Mouse (Mus musculus): Measurements from ENCODE around the gene Chdh. TPM values are rescaled to one million over a fixed set of nuclear protein-coding genes. Genes with fewer than 3 reads are reported as not detected.

Gene Chdh
- total and polyA plus RNA-seq, 2 experiments from 2014 or later: 0.58 to 1.3 TPM

DNA sequence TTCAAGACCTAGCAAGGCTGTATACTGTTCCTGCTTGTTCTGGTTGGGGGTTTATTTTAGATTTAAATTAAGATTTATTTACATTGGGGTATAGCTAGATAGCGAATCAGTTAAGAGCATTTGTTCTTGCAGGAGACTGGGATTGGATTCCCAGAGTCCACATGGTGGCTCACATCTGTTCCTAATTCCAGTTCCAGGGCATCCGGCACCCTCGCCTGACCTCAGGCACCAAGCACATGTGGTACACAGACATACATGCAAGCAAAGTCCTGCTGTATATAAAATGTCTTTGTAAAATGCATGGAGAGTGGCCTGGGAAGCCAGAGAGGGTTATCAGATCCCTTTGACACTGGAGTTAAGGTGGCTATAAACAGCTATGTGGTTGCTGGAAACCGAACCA is 13.8 kb upstream of the Chdh start:
- no peak for ATAC-seq

DNA sequence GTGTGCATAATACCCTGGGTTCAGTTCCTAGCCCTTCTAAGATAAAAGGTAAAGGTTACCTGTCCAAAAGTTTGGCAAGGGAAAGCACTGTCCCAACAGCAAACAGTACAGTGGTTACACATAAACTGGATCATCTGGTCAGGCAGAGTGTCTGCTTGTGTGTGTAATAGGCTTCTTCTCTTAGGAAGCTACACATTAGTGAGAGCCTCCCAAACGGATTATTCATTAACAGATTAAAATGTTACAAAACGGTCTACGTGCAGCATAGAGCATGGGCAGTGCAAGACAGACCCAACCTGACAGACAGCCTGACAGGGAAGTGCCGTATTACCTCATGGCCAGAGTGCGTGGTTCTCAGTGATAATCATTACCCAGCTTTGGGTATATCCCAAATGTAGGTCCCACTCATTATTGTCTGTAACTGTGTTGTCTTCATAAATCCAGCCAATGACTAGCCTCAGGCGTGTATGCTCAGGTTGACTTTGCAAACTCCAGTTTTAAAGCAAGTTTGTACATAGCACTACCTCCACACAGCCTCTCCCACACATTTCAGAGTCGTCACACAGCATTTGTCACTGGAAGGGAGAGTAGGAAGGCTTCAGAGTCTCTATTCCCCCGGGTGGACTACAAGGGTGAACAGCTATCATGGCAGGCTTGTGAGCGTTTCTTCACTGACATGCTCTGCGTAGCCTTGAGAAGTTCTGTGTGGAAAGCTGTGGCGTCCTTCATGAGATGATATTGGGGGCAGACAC is 12.6 kb upstream of the Chdh start:
- no peak overlapping the region for H3K4me2 ChIP-seq (ENCODE audit: low read depth, low read length)

More for the DNA sequence above, 13.8 kb upstream of the Chdh start:
- Histone ChIP-seq H3K36me3 (ENCODE audit: insufficient read depth, low read length) (peaks cover 59% of the 10 kb centered on the region), H3K4me1 (ENCODE audit: insufficient read depth, low read length) (no peaks in the 10 kb centered on the region), H3K27me3 (ENCODE audit: insufficient read depth, low read length) (no peaks in the 10 kb centered on the region), H3K9ac (replicated peaks; ENCODE audit: low read length) (no peak overlapping the region), H3K27ac (no peak overlapping the region), H3K4me3 (ENCODE audit: low read length) (no peak overlapping the region), H3K9me3 (ENCODE audit: low read length) (no peaks in the 10 kb centered on the region), H3K4me2 (ENCODE audit: low read depth, low read length) (no peak overlapping the region)
- no peak for TF ChIP-seq CTCF (IDR thresholded peaks at IDR 0.05; ENCODE audit: low read depth)
- 88% methylated on average over 4 of the region's 4 CpGs for WGBS
- no peak for DNase-seq (ENCODE audit: low spot score)

DNA sequence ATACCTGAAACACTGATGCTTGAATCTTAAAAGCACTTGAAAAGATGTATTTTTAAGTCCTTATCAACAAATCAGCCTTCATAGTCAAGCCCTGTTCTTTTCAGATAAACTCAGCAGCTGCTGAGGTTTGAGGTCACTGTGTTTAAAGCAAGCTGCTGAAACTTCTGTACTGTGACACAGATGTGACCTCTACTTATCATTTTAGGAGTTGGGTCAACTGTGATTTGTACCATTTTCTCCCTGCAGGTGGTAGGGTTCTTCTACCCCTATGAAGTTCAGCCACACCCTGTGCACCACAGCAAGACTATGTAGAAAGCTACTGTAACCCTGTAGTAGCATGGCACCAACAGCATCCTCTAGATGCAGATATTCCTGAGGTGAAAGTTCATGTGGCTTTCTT is 11.5 kb upstream of the Chdh start:
- Histone ChIP-seq H3K4me2 (ENCODE audit: low read depth, low read length) (no peak overlapping the region), H3K4me3 (ENCODE audit: low read length) (no peak overlapping the region), H3K36me3 (ENCODE audit: insufficient read depth, low read length) (peaks cover 39% of the 10 kb centered on the region), H3K27me3 (ENCODE audit: insufficient read depth, low read length) (no peaks in the 10 kb centered on the region), H3K27ac (no peak overlapping the region), H3K9me3 (ENCODE audit: low read length) (no peaks in the 10 kb centered on the region), H3K4me1 (ENCODE audit: insufficient read depth, low read length) (no peaks in the 10 kb centered on the region), H3K9ac (replicated peaks; ENCODE audit: low read length) (no peak overlapping the region)
- ATAC-seq (no peak), DNase-seq (ENCODE audit: low spot score) (no peak)
- no peak for TF ChIP-seq CTCF (IDR thresholded peaks at IDR 0.05; ENCODE audit: low read depth)

More for the DNA sequence above, 12.6 kb upstream of the Chdh start:
- ATAC-seq (no peak), DNase-seq (ENCODE audit: low spot score) (no peak)
- no peak overlapping the region for H3K27ac ChIP-seq
- no peaks in the 10 kb centered on the region for H3K4me1 ChIP-seq (ENCODE audit: insufficient read depth, low read length)
- 94% methylated on average over 11 of the region's 11 CpGs for WGBS
- no peaks in the 10 kb centered on the region for H3K9me3 ChIP-seq (ENCODE audit: low read length)
- H3K27me3 ChIP-seq (ENCODE audit: insufficient read depth, low read length): no peaks in the 10 kb centered on the region
- TF ChIP-seq CTCF (IDR thresholded peaks at IDR 0.05; ENCODE audit: low read depth): no peak
- H3K9ac ChIP-seq (replicated peaks; ENCODE audit: low read length): no peak overlapping the region
- no peak overlapping the region for H3K4me3 ChIP-seq (ENCODE audit: low read length)
- peaks cover 48% of the 10 kb centered on the region for H3K36me3 ChIP-seq (ENCODE audit: insufficient read depth, low read length)

DNA sequence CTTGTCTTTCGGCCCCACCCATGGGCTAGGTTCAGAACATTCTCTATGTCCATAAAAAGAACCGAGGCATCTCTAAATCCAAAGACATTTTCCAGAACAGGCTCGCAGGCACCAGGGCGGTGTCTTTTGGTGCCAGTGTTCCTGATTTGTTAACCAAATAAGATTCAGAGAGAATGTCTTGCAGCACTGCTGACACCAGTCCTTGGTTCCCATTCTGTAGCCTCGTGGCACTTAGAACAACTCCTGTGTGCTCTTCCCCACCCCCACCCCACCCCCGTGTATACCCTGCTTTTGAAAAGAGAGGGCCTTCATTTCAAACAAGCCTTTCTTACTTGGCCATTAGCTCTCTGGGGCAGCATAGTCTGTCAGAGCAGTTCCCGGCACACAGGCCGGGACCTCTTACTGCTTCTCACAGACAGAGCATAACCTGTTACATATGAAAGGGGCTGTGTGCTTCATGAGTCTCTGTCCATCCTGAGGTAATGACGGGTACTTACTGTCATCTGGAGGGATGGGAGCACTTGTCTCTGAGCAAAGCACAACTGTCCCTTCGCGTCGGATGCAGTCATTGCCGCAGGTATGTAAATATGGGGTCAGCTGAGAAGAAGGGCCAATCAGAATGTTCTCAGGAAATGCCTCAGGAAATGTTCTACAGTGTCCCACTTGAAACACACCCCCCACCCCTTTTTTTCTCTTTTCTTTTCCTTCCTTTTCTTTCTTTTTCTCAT is 9.9 kb upstream of the Chdh start:
- H3K4me2 ChIP-seq (ENCODE audit: low read depth, low read length): no peak overlapping the region
- peaks cover 26% of the 10 kb centered on the region for H3K36me3 ChIP-seq (ENCODE audit: insufficient read depth, low read length)
- no peak overlapping the region for H3K4me3 ChIP-seq (ENCODE audit: low read length)
- no peak overlapping the region for H3K27ac ChIP-seq
- no peaks in the 10 kb centered on the region for H3K27me3 ChIP-seq (ENCODE audit: insufficient read depth, low read length)
- no peak for TF ChIP-seq CTCF (IDR thresholded peaks at IDR 0.05; ENCODE audit: low read depth)
- H3K9ac ChIP-seq (replicated peaks; ENCODE audit: low read length): no peak overlapping the region
- DNase-seq (ENCODE audit: low spot score) (no peak), ATAC-seq (no peak; the same call in 1 of the 2 replicates)
- H3K4me1 ChIP-seq (ENCODE audit: insufficient read depth, low read length): no peaks in the 10 kb centered on the region
- 73% methylated on average over 13 of the region's 13 CpGs for WGBS
- H3K9me3 ChIP-seq (ENCODE audit: low read length): no peaks in the 10 kb centered on the region

DNA sequence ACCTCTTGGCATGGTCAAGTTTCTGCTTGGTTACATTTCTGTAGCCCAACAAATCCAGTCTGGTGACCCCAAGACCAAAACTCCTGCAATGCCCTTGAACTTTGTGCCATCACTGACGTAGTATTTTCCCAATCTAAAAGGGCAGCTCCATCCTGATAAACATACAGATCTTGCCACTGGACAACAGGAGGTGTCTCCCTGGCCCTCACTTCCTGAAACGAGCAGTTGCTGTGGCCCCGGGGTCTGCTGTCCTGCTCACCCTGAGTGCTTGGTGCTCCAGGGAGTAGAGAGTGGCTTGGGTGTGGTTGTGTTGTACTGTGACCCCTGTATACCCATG is 9.4 kb upstream of the Chdh start:
- no peak overlapping the region for H3K4me2 ChIP-seq (ENCODE audit: low read depth, low read length)
- no peak overlapping the region for H3K27ac ChIP-seq
- no peaks in the 10 kb centered on the region for H3K4me1 ChIP-seq (ENCODE audit: insufficient read depth, low read length)
- DNase-seq (ENCODE audit: low spot score): no peak
- WGBS: 81% methylated on average over 3 of the region's 3 CpGs
- ATAC-seq: no peak
- no peaks in the 10 kb centered on the region for H3K9me3 ChIP-seq (ENCODE audit: low read length)
- no peak overlapping the region for H3K9ac ChIP-seq (replicated peaks; ENCODE audit: low read length)
- peaks cover 21% of the 10 kb centered on the region for H3K36me3 ChIP-seq (ENCODE audit: insufficient read depth, low read length)
- no peaks in the 10 kb centered on the region for H3K27me3 ChIP-seq (ENCODE audit: insufficient read depth, low read length)
- no peak for TF ChIP-seq CTCF (IDR thresholded peaks at IDR 0.05; ENCODE audit: low read depth)
- H3K4me3 ChIP-seq (ENCODE audit: low read length): no peak overlapping the region

DNA sequence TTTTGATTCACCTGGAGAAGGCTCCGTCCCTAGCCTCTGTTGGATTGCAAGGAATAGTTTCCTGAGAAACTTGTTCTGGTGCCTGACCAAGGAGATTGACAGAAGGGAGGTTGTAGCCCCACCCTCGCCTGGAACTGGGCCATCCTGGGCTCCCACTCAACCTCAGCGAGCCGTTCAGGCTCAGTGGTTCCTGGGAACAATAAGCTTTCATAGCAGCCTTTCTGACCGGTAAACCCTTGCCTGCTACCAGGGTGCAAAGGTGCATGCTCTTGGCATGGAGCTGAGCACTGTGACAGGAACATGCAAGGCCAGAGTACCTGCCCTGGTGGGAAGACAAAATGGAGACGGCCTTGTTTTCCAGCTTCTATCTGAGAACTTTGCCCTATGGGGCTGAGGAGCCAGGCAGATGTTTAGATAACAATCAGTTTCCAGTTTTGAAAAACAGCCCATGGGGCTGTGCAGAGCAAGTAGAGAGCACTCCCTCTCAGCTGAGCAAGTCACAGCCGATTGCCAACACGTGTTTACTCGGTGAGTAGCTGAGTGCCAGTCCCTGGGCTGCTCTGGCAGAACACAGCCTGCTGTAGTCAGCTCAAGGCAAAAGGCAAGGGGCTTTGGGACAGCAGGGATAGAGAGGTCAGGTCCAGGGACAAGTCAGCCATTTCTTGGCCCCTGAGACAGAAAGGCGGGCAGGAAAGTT is 1.2 kb downstream of the Chdh start:
- H3K36me3 ChIP-seq (ENCODE audit: insufficient read depth, low read length): no peaks in the 10 kb centered on the region
- no peaks in the 10 kb centered on the region for H3K9me3 ChIP-seq (ENCODE audit: low read length)
- peaks cover 8% of the 10 kb centered on the region for H3K4me1 ChIP-seq (ENCODE audit: insufficient read depth, low read length)
- peak; percentile 21; the same call in 1 of the 2 replicates for ATAC-seq
- TF ChIP-seq CTCF (IDR thresholded peaks at IDR 0.05; ENCODE audit: low read depth): no peak
- DNase-seq (ENCODE audit: low spot score): peak; percentile 60
- 48% methylated on average over 10 of the region's 10 CpGs for WGBS
- H3K27me3 ChIP-seq (ENCODE audit: insufficient read depth, low read length): no peaks in the 10 kb centered on the region
- H3K9ac ChIP-seq (replicated peaks; ENCODE audit: low read length): no peak overlapping the region
- no peak overlapping the region for H3K4me3 ChIP-seq (ENCODE audit: low read length)
- no peak overlapping the region for H3K4me2 ChIP-seq (ENCODE audit: low read depth, low read length)
- no peak overlapping the region for H3K27ac ChIP-seq

Data from hindbrain, postnatal 0 days (tissue).